Mouse (Mus musculus): ENCODE data around the gene Pfn2.

DNA sequence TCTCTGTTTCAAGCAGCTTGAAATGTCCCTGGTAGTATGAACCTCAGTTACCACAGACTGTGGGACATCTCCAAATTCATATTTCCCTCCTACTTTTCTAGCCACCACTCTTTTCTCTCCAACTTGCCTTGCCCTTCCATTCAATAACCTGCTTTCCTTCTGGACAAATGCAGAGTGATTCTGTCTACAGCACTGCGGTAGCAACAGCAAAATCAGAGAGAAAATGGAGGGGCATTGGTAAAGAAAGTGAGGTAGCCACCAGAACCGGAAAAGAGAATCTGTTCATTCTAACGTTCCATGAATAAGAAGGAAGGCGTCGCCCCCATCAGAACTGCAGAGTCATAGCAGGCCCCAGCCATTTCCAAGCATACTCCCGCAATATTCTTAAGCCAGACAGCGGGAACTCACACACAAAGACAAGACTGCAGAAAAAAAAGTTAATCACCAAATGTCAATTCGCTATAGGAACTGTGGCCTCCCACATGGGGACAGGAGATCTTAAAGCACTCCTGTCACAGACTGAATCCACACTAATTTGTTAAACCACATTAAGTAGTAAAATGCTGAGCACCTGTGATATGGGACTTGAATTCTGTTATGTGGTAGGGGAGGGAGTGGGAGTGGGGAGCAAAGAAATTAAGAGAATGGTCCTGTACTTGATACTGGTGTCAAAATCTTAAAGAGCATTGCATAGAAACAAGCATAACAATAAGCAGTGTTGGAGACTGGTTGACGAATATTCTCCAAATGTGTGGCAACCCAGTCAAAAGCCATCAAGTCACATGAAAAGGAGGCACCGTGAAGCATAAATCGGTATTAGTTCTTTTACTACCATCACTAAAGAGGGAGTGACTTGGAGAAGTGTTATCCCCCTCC is 1.9 kb downstream of the Pfn2 start:
- TF ChIP-seq CTCF (IDR thresholded peaks at IDR 0.05; ENCODE audit: low read depth) (no peak), EP300 (IDR thresholded peaks at IDR 0.05; ENCODE audit: low read depth) (no peak)
